Mouse (Mus musculus): ENCODE measurements around the gene Cyp2u1. TPM values are rescaled to one million over a fixed set of nuclear protein-coding genes. Genes with fewer than 3 reads are reported as not detected.

Gene Cyp2u1
- polyA plus RNA-seq, 1 experiment, result 2.6 TPM

DNA sequence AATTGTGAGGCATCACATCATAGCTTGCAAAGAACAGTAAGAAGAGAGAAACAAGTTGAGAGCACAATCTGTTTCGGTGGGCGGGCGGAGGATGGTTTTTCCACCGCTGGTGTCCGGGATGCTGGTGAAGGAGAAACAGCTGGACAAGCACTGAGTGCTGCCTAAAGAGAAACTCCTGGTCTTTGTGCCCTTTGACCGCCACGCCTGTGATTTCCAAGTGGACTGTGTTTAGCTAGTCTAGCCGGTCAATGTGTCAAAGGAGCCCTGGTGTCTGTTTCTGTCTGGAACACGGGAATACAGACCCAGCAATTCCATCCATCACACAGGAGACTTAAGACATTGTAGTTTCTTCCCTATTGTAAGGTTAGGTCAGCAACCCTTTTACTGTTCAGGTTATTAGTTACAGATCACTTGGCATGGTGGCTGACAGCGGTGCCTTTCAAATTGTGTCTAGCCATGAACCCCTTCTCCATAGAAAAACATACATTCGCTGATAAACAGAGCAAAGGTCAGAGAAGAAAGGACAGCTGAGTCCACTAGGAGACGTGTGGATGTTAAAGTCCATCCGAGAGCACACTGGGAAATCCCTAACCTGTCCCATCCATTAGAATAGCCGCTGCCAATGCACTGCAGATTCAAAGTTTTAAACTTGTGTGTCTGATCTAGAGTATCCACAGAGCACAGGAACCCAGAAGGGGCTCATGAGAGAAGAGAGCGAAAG lies 39.1 kb downstream of the Cyp2u1 start:
- H3K27me3 ChIP-seq (ENCODE audit: control insufficient read depth, insufficient read depth, insufficient read length), result no peaks in the 10 kb centered on the region
- no peak for TF ChIP-seq FOSL1 (IDR thresholded peaks at IDR 0.05; ENCODE audit: insufficient read depth, low read length, poor library complexity, severe bottlenecking)
- TF ChIP-seq CTCF (IDR thresholded peaks at IDR 0.05; ENCODE audit: control insufficient read depth, insufficient read depth, insufficient read length), result no peak
- no peak for TF ChIP-seq USF1 (IDR thresholded peaks at IDR 0.05; ENCODE audit: low read depth)
- no peak for TF ChIP-seq CEBPB (IDR thresholded peaks at IDR 0.05; ENCODE audit: low read depth)
- no peak for TF ChIP-seq MYOD1 (IDR thresholded peaks at IDR 0.05; ENCODE audit: control insufficient read depth, insufficient read length, low read depth)
- TF ChIP-seq MYOG (IDR thresholded peaks at IDR 0.05; ENCODE audit: control insufficient read depth, extremely low read depth, insufficient read length), result no peak
- TF ChIP-seq MAX (IDR thresholded peaks at IDR 0.05), result no peak
- H3K4me3 ChIP-seq (ENCODE audit: insufficient read depth, poor library complexity, severe bottlenecking), result no peak overlapping the region
- H3K79me3 ChIP-seq (ENCODE audit: low read depth), result peaks cover 3% of the 10 kb centered on the region
- no peak overlapping the region for H3ac ChIP-seq (ENCODE audit: control insufficient read depth, insufficient read length, low read depth)
- peaks cover 3% of the 10 kb centered on the region for H3K79me2 ChIP-seq (ENCODE audit: control insufficient read depth, insufficient read depth)
- peaks cover 18% of the 10 kb centered on the region for H3K36me3 ChIP-seq (ENCODE audit: control insufficient read depth, insufficient read depth)

GRCm38 (mm10) chr3:131260418-131260817 lies 42.6 kb downstream of the Cyp2u1 start:
- TF ChIP-seq CEBPB (IDR thresholded peaks at IDR 0.05; ENCODE audit: low read depth) (no peak), MAX (IDR thresholded peaks at IDR 0.05) (no peak), FOSL1 (IDR thresholded peaks at IDR 0.05; ENCODE audit: insufficient read depth, low read length, poor library complexity, severe bottlenecking) (no peak), CTCF (IDR thresholded peaks at IDR 0.05; ENCODE audit: control insufficient read depth, insufficient read depth, insufficient read length) (no peak), MYOD1 (IDR thresholded peaks at IDR 0.05; ENCODE audit: control insufficient read depth, insufficient read length, low read depth) (no peak), MYOG (IDR thresholded peaks at IDR 0.05; ENCODE audit: control insufficient read depth, extremely low read depth, insufficient read length) (no peak), USF1 (IDR thresholded peaks at IDR 0.05; ENCODE audit: low read depth) (no peak)
- H3K27me3 ChIP-seq (ENCODE audit: control insufficient read depth, insufficient read depth, insufficient read length), result no peaks in the 10 kb centered on the region

DNA sequence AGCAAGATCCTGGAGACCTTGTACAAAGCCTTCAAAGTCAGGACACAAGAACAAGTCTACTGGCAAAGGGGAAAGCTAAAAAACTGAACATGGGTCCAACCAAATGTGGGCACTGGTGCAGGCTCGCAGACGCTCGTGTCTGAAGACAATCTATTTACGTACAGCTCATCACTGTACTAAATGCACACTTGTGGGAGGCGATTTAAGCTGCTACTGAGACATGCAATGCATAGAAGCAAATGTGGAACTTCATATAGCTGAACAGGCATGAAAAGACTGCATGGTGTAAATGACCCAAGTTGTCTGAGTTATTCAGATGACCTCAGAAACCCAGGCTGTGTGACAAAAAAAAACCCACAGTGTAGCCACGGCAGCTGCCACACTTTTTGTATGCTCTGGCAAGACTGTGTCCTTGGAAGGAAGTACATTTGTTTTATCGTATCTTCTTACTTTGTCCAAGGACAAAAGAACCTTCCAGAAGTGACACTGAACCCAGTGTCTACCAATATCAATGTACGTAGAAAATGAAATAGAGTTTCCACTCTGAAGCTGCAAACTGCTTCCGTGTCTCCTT lies 43.5 kb downstream of the Cyp2u1 start:
- no peaks in the 10 kb centered on the region for H3K79me2 ChIP-seq (ENCODE audit: control insufficient read depth, insufficient read depth)
- no peak overlapping the region for H3K4me3 ChIP-seq (ENCODE audit: insufficient read depth, poor library complexity, severe bottlenecking)
- no peaks in the 10 kb centered on the region for H3K27me3 ChIP-seq (ENCODE audit: control insufficient read depth, insufficient read depth, insufficient read length)
- no peak for TF ChIP-seq MYOD1 (IDR thresholded peaks at IDR 0.05; ENCODE audit: control insufficient read depth, insufficient read length, low read depth)
- no peak for TF ChIP-seq MAX (IDR thresholded peaks at IDR 0.05)
- no peak for TF ChIP-seq MYOG (IDR thresholded peaks at IDR 0.05; ENCODE audit: control insufficient read depth, extremely low read depth, insufficient read length)
- TF ChIP-seq CEBPB (IDR thresholded peaks at IDR 0.05; ENCODE audit: low read depth), result no peak
- no peak for TF ChIP-seq FOSL1 (IDR thresholded peaks at IDR 0.05; ENCODE audit: insufficient read depth, low read length, poor library complexity, severe bottlenecking)
- TF ChIP-seq CTCF (IDR thresholded peaks at IDR 0.05; ENCODE audit: control insufficient read depth, insufficient read depth, insufficient read length), result no peak
- H3K79me3 ChIP-seq (ENCODE audit: low read depth), result peaks cover 2% of the 10 kb centered on the region
- H3K36me3 ChIP-seq (ENCODE audit: control insufficient read depth, insufficient read depth), result peaks cover 15% of the 10 kb centered on the region
- no peak overlapping the region for H3ac ChIP-seq (ENCODE audit: control insufficient read depth, insufficient read length, low read depth)

More at GRCm38 (mm10) chr3:131260418-131260817, 42.6 kb downstream of the Cyp2u1 start:
- H3K79me2 ChIP-seq (ENCODE audit: control insufficient read depth, insufficient read depth), result no peaks in the 10 kb centered on the region
- no peak overlapping the region for H3K4me3 ChIP-seq (ENCODE audit: insufficient read depth, poor library complexity, severe bottlenecking)
- peaks cover 15% of the 10 kb centered on the region for H3K36me3 ChIP-seq (ENCODE audit: control insufficient read depth, insufficient read depth)
- H3K79me3 ChIP-seq (ENCODE audit: low read depth), result peaks cover 2% of the 10 kb centered on the region
- no peak overlapping the region for H3ac ChIP-seq (ENCODE audit: control insufficient read depth, insufficient read length, low read depth)

- no peaks in the 10 kb centered on the region for H3K27me3 ChIP-seq (ENCODE audit: control insufficient read depth, insufficient read depth, insufficient read length)
- H3ac ChIP-seq (ENCODE audit: control insufficient read depth, insufficient read length, low read depth), result no peak overlapping the region
- H3K36me3 ChIP-seq (ENCODE audit: control insufficient read depth, insufficient read depth), result peaks cover 10% of the 10 kb centered on the region
- H3K4me3 ChIP-seq (ENCODE audit: insufficient read depth, poor library complexity, severe bottlenecking), result no peak overlapping the region
- no peaks in the 10 kb centered on the region for H3K79me2 ChIP-seq (ENCODE audit: control insufficient read depth, insufficient read depth)
- no peak for TF ChIP-seq USF1 (IDR thresholded peaks at IDR 0.05; ENCODE audit: low read depth)
- no peak for TF ChIP-seq FOSL1 (IDR thresholded peaks at IDR 0.05; ENCODE audit: insufficient read depth, low read length, poor library complexity, severe bottlenecking)
- no peak for TF ChIP-seq CTCF (IDR thresholded peaks at IDR 0.05; ENCODE audit: control insufficient read depth, insufficient read depth, insufficient read length)
- no peak for TF ChIP-seq MAX (IDR thresholded peaks at IDR 0.05)
- TF ChIP-seq MYOD1 (IDR thresholded peaks at IDR 0.05; ENCODE audit: control insufficient read depth, insufficient read length, low read depth), result no peak
- no peak for TF ChIP-seq MYOG (IDR thresholded peaks at IDR 0.05; ENCODE audit: control insufficient read depth, extremely low read depth, insufficient read length)
- TF ChIP-seq CEBPB (IDR thresholded peaks at IDR 0.05; ENCODE audit: low read depth), result no peak
- H3K79me3 ChIP-seq (ENCODE audit: low read depth), result peaks cover 2% of the 10 kb centered on the region
Measured at GRCm38 (mm10) chr3:131258921-131259320, 44.1 kb downstream of the Cyp2u1 start.

DNA sequence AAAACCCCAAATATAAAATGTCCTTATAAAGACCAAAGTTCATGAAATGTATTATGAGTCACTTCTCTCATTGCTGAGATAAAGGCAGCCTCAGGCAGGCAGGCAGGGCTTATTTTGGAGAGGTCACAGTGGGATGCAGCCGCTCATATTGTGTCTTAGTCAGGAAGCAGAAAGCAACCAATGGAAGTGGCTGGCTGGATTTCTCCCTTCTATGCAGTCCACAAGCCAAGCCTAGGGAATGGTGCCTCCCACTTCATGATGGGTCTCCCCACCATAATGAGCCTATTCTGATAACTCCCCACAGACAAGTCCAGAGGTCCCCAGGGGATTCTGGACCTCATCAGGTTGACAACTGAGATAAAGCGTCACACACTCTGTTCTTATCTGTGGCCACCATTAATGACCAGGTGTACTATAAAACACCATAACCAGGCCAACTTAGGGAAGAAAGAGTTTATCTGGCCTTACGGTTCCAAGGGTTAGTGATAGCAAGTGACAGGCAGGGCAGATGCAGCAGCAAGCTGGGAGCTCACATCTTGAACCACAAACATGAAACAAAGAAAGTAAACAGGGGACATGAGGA lies 47.5 kb downstream of the Cyp2u1 start:
- no peaks in the 10 kb centered on the region for H3K79me2 ChIP-seq (ENCODE audit: control insufficient read depth, insufficient read depth)
- TF ChIP-seq MYOD1 (IDR thresholded peaks at IDR 0.05; ENCODE audit: control insufficient read depth, insufficient read length, low read depth) (no peak), CTCF (IDR thresholded peaks at IDR 0.05; ENCODE audit: control insufficient read depth, insufficient read depth, insufficient read length) (no peak), USF1 (IDR thresholded peaks at IDR 0.05; ENCODE audit: low read depth) (no peak), MYOG (IDR thresholded peaks at IDR 0.05; ENCODE audit: control insufficient read depth, extremely low read depth, insufficient read length) (no peak), MAX (IDR thresholded peaks at IDR 0.05) (no peak), FOSL1 (IDR thresholded peaks at IDR 0.05; ENCODE audit: insufficient read depth, low read length, poor library complexity, severe bottlenecking) (no peak)
- no peak overlapping the region for H3ac ChIP-seq (ENCODE audit: control insufficient read depth, insufficient read length, low read depth)
- no peaks in the 10 kb centered on the region for H3K36me3 ChIP-seq (ENCODE audit: control insufficient read depth, insufficient read depth)
- H3K27me3 ChIP-seq (ENCODE audit: control insufficient read depth, insufficient read depth, insufficient read length), result no peaks in the 10 kb centered on the region
- no peaks in the 10 kb centered on the region for H3K79me3 ChIP-seq (ENCODE audit: low read depth)
- H3K4me3 ChIP-seq (ENCODE audit: insufficient read depth, poor library complexity, severe bottlenecking), result no peak overlapping the region
